Mouse (Mus musculus) heart, embryonic 14.5 days (tissue): ENCODE data around the gene Mdm2. TPM values are rescaled to one million over a fixed set of nuclear protein-coding genes. Genes with fewer than 3 reads are reported as not detected.

Experiments
- ATAC-seq: fragments of 200-750 bp; cut with Nextera tagmentation; 2 replicates; pipeline ENCODE4 v1.8.0; 2017; ENCODE audit warnings: low read depth, moderate TSS enrichment; ENCODE audit not compliant: insufficient number of reproducible peaks, insufficient read depth, low FRiP score
- H3K27ac ChIP-seq, 2 experiments: fragments of 200-500 bp in 1 of 2; fragments of 300-500 bp in 1 of 2; sonication (generic) in 1 of 2; replicated peaks in 1 of 2; 2 replicates each; pipeline ENCODE4 v1.5.1; 2012 to 2014; ENCODE audit warnings: low read depth in 2 of 2, low read length in 2 of 2, control low read depth in 1 of 2, mild to moderate bottlenecking in 1 of 2, mixed read lengths in 1 of 2; ENCODE audit not compliant: control insufficient read depth in 1 of 2, insufficient read depth in 1 of 2
- H3K27me3 ChIP-seq: fragments of 300-500 bp; sonication (generic); 2 replicates; pipeline ENCODE4 v1.6.1; 2014; ENCODE audit warnings: mild to moderate bottlenecking, low read length, control low read depth; ENCODE audit not compliant: control insufficient read depth, insufficient read depth
- H3K36me3 ChIP-seq: fragments of 300-500 bp; sonication (generic); 2 replicates; pipeline ENCODE4 v1.6.1; 2014; ENCODE audit warnings: mild to moderate bottlenecking, control low read depth, low read length, mixed read lengths; ENCODE audit not compliant: control insufficient read depth, insufficient read depth
- H3K4me1 ChIP-seq, 2 experiments: fragments of 200-500 bp in 1 of 2; fragments of 300-500 bp in 1 of 2; sonication (generic) in 1 of 2; 2 replicates each; pipeline ENCODE4 v1.6.1; 2012 to 2014; ENCODE audit warnings: low read length in 2 of 2, control low read depth in 1 of 2, mixed read lengths in 1 of 2; ENCODE audit not compliant: control insufficient read depth in 2 of 2, insufficient read depth in 2 of 2
- H3K4me2 ChIP-seq: fragments of 300-500 bp; sonication (generic); 2 replicates; pipeline ENCODE4 v1.6.1; 2014; ENCODE audit warnings: mild to moderate bottlenecking, low read length
- H3K4me3 ChIP-seq, 2 experiments: fragments of 200-500 bp in 1 of 2; fragments of 300-500 bp in 1 of 2; sonication (generic) in 1 of 2; 2 replicates each; pipeline ENCODE4 v1.5.1; 2012 to 2014; ENCODE audit warnings: low read length in 2 of 2, mild to moderate bottlenecking in 2 of 2, control low read depth in 1 of 2, low read depth in 1 of 2, moderate library complexity in 1 of 2; ENCODE audit not compliant: control insufficient read depth in 1 of 2, insufficient read depth in 1 of 2
- H3K9ac ChIP-seq: fragments of 300-500 bp; sonication (generic); 2 replicates; pipeline ENCODE4 v1.6.1; 2014; ENCODE audit warnings: mild to moderate bottlenecking, low read length
- H3K9me3 ChIP-seq: fragments of 300-500 bp; sonication (generic); 2 replicates; pipeline ENCODE4 v1.6.1; 2016; ENCODE audit warnings: low read length, control low read depth; ENCODE audit not compliant: control insufficient read depth
- WGBS: fragments of 180-500 bp; shearing (Covaris S2); extraction: QIAGEN DNeasy Blood & Tissue Kit; methylation state at CpG from one replicate; pipeline ENCODE4 v1.1.7; 2014; 5-methylcytosine and 5-hydroxymethylcytosine counted together
- polyA plus RNA-seq: library from polyadenylated mRNA; unstranded; fragments of >200 nt; fragmentation: Nextera tagmentation; extraction: Ambion mirVana; gene quantifications from 2 replicates; pipeline ENCODE4 v1.2.1, GENCODE M21; 2014

Mdm2 gene
- polyA plus RNA-seq, 1 experiment from 2014 or later = 48.9 TPM

DNA sequence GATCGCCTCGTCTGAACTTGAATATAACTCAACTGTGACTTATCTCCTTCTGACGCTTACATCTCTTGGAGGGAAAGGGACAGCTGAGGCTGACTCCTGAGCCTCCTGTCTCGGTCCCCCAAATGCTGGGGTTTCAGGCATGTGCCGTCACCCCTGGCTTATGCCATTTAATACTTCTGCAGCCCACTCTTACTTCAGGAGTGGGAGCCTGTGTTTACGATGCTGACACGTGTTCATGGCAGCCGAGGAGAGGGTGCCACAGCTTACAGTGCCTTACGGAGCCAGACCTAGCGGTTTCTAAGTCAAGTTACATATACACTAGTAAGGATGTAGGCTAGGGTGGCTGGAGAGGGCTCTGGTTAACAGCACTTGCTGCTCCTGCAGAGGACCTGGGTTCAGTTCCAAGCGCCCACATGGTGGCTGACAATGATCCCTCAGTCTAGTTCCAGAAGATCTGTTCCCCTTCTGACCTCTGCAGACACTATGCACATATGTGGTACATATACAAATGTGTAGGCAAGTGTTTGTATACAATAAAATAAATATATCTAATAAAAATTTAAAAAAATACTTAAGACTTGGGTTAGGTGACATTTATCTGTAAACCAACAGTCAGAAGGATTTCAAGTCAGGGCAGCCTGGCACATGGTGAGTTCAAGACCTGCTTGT lies 45.4 kb upstream of the Mdm2 start:
- 92% methylated on average over 11 of the region's 11 CpGs for WGBS
- ATAC-seq = no peak
- H3K9ac ChIP-seq = no peak overlapping the region
- no peaks in the 10 kb centered on the region for H3K4me1 ChIP-seq
- H3K27me3 ChIP-seq = no peaks in the 10 kb centered on the region
- peaks cover 93% of the 10 kb centered on the region for H3K36me3 ChIP-seq
- H3K4me2 ChIP-seq = no peak overlapping the region
- no peak overlapping the region for H3K4me3 ChIP-seq
- H3K27ac ChIP-seq = no peak overlapping the region
- H3K9me3 ChIP-seq = no peaks in the 10 kb centered on the region

DNA sequence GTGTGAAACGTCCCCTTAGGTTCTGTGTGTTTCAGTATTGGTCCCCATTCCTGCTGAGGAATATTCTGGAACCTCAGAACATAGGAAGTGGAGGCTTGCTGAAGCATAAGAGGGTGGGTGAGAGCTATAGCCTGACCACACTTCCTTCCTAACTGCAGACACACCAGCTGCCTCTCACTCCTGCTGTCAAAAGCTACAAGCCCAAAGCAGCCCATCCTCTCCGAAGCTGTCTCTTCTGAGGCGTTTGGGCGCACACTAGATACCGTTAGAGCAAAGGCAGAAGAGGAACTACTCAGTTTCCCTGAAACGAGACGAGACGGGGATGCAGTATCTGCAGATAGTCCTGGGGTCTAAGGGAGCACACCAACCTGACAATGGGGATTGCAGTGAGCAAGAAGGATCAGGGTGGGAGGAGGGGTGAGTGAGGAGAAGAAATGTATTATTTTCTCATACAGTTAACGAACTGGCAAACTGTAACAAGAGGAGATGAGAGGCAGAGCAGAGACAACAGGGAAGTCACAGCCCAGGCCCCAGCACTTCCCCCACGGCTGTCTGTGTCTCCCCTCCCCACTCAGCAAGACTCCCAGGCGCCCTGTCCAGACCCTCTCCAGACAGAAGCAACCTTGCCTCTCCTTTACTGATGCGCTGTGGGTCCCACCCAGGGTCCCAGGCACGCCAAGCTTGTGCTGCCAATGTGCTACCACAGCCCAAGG lies 44.7 kb upstream of the Mdm2 start:
- 87% methylated on average over 13 of the region's 13 CpGs for WGBS
- no peaks in the 10 kb centered on the region for H3K4me1 ChIP-seq
- no peaks in the 10 kb centered on the region; the same call in 1 of the 2 replicates for H3K9me3 ChIP-seq
- no peak overlapping the region for H3K27ac ChIP-seq
- H3K9ac ChIP-seq = no peak overlapping the region
- H3K27me3 ChIP-seq = no peaks in the 10 kb centered on the region
- no peak for ATAC-seq
- no peak overlapping the region for H3K4me3 ChIP-seq
- H3K36me3 ChIP-seq = peaks cover 91% of the 10 kb centered on the region
- H3K4me2 ChIP-seq = no peak overlapping the region

DNA sequence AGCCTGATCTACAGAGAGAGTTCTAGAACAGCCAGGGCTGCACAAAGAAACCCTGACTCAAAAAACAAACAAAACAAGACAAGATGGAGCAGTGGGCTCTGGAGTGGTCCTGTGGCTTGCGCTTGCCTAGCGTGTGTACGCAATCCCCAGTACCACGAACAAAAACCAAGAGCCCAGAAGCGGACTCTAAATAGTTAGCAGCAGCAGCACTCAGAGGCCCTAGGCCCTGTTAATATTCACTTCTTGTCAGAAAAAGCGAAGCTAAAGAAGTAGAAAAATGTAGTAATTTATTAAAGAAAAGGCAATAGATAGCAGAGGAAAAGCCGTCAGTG lies 44.0 kb upstream of the Mdm2 start:
- H3K4me3 ChIP-seq = no peak overlapping the region
- no peaks in the 10 kb centered on the region for H3K27me3 ChIP-seq
- H3K27ac ChIP-seq = no peak overlapping the region
- ATAC-seq = no peak
- no peaks in the 10 kb centered on the region for H3K4me1 ChIP-seq
- H3K36me3 ChIP-seq = peaks cover 91% of the 10 kb centered on the region
- WGBS = 95% methylated on average over 7 of the region's 7 CpGs
- no peak overlapping the region for H3K9ac ChIP-seq
- peaks cover 4% of the 10 kb centered on the region; the same call in 1 of the 2 replicates for H3K9me3 ChIP-seq
- H3K4me2 ChIP-seq = no peak overlapping the region

DNA sequence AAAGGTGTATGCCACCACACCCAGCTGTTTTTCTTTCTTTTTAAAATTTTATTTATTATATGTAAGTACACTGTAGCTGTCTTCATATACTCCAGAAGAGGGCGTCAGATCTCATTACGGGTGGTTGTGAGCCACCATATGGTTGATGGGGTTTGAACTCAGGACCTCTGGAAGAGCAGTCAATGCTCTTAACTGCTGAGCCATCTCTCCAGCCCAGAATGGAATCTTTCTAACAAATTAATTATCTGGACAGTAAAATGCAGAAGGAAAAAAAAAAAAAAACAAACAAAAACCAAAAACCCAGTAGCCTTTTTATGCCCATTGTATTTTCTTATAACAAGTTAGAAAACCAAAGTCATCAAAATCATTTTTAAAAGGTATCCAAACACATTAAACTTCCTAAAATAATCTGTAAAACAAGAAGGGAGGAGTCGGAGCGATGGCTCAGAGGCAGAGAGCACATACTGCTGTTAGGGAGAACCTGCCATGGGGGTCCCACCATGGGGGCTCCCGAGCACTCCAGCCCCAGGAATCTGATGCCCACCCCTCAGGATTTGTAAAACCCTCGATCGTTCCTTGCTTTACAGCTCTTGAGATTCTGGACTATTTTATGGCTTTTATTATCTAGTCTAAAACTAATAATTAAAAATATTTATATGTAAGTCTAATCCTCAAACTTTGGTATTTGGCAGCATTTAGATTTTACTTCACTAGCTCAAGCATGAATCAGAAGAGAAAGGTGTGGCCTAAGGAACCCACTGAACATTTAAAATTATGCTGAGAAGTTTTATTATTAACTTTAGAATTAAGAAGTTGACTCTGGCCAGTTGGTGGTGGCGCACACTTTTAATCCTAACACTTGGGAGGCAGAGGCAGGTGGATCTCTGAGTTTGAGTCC lies 43.4 kb upstream of the Mdm2 start:
- no peaks in the 10 kb centered on the region for H3K4me1 ChIP-seq
- H3K36me3 ChIP-seq = peaks cover 88% of the 10 kb centered on the region
- ATAC-seq = no peak
- WGBS = 91% methylated on average over 8 of the region's 8 CpGs
- no peak overlapping the region for H3K27ac ChIP-seq
- H3K27me3 ChIP-seq = no peaks in the 10 kb centered on the region
- no peak overlapping the region for H3K4me2 ChIP-seq
- no peak overlapping the region for H3K4me3 ChIP-seq
- peaks cover 4% of the 10 kb centered on the region; the same call in 1 of the 2 replicates for H3K9me3 ChIP-seq
- no peak overlapping the region for H3K9ac ChIP-seq

DNA sequence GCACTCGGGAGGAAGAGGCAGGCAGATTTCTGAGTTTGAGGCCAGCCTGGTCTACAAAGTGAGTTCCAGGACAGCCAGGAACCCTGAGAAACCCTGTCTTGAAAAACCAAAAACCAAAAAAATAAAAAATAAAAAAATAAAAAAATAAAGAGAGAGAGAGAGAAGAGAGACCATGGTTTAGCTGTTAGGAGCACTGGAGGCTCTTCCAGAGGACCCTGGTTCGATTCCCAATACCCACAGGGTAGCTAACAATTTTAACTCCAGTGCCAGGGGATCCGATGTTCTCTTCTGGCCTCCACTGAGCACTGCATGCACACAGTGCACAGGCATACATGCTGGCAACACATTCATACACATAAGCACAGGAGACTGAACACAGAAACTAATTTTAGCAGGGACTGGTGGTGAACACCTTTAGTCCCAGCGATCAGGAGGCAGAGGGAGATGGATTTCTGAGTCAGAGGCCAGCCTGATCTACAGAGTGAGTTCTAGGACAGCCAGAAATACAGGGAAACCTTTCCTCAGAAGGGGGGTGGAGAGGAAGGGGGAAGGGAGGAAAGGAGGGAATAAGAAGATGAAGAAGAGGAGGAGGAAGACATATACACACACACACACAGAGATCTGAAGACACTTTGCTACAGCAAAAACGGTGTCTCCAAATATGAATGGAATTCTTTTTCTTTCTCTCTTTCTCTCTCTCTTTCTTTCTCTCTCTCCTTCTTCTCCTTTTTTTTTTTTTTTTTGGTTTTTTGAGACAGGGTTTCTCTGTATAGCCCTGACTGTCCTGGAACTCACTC lies 42.5 kb upstream of the Mdm2 start:
- H3K9me3 ChIP-seq = peaks cover 4% of the 10 kb centered on the region; the same call in 1 of the 2 replicates
- no peaks in the 10 kb centered on the region for H3K4me1 ChIP-seq
- H3K4me3 ChIP-seq = no peak overlapping the region
- peaks cover 84% of the 10 kb centered on the region for H3K36me3 ChIP-seq
- H3K9ac ChIP-seq = no peak overlapping the region
- ATAC-seq = no peak
- H3K27me3 ChIP-seq = no peaks in the 10 kb centered on the region
- H3K4me2 ChIP-seq = no peak overlapping the region
- 87% methylated on average over 5 of the region's 5 CpGs for WGBS
- no peak overlapping the region for H3K27ac ChIP-seq

DNA sequence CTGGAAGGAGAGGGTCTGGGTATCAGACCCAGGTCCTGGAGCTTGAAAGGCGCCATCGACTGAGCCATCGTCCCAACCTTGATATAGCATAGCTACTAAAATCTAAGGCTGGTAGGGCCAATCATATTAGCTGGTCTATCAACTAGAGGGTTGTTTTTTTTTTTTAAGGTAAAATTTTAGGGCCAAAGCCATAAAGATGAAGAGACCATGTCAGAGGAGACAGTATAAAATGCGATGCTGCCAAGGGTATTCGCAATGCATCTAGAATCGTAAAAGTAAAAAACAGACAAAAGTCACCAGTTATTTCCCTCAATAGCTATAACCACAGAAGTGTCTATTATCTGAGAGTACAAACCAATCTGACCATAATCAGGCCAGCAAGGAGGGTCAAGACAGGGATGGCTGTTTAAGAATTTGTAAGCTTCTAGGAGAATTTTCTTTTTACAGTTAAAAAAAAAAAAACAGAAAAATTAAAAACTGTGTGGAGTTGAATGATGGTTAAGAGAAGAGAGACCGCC lies 41.8 kb upstream of the Mdm2 start:
- Histone ChIP-seq H3K27ac (no peak overlapping the region), H3K9ac (no peak overlapping the region), H3K36me3 (peaks cover 78% of the 10 kb centered on the region), H3K4me3 (no peak overlapping the region), H3K9me3 (peaks cover 4% of the 10 kb centered on the region; the same call in 1 of the 2 replicates), H3K4me1 (no peaks in the 10 kb centered on the region), H3K27me3 (no peaks in the 10 kb centered on the region), H3K4me2 (no peak overlapping the region)
- WGBS = 98% methylated on average over 7 of the region's 7 CpGs
- ATAC-seq = no peak

DNA sequence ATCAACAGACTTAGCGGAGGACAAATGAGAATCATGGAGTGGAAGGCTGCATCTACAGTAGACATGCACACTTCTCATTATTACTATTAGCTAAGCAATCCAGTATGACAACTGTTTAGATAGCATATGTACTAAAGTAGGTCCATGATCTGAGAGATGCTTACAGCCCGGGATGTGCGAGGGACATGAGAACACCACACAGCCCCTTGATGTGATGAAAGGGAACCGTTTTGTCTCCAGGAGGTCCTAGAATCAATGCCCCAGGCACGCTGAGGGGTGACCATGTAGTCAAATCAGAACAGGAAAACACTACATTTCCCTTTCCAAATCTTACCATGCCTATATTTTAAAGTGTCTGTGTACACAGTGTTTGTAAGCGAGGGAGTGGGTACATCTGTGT lies 41.2 kb upstream of the Mdm2 start:
- Histone ChIP-seq H3K4me1 (no peaks in the 10 kb centered on the region), H3K4me3 (no peak overlapping the region), H3K9me3 (peaks cover 4% of the 10 kb centered on the region; the same call in 1 of the 2 replicates), H3K4me2 (no peak overlapping the region), H3K27ac (no peak overlapping the region), H3K9ac (no peak overlapping the region), H3K27me3 (no peaks in the 10 kb centered on the region), H3K36me3 (peaks cover 71% of the 10 kb centered on the region)
- no peak for ATAC-seq
- 92% methylated on average over 6 of the region's 6 CpGs for WGBS
